Mouse (Mus musculus): ENCODE measurements around the gene Eml1.

GRCm38 (mm10) chr12:108349026-108349425 lies 21.7 kb upstream of the Eml1 start:
- TF ChIP-seq POLR2A (IDR thresholded peaks at IDR 0.05; ENCODE audit: borderline replicate concordance, low read depth, low read length) (no peak), CTCF (IDR thresholded peaks at IDR 0.05; ENCODE audit: low read depth, low read length) (no peak)
